Mouse (Mus musculus): ENCODE results near the gene Nploc4.

- no peak for TF ChIP-seq HCFC1 (IDR thresholded peaks at IDR 0.05; ENCODE audit: borderline replicate concordance, insufficient read depth, low read length)
- no peak for TF ChIP-seq ZC3H11A (IDR thresholded peaks at IDR 0.05; ENCODE audit: borderline replicate concordance, low read depth, low read length)
- TF ChIP-seq ZNF384 (IDR thresholded peaks at IDR 0.05; ENCODE audit: low read depth, low read length): no peak
- no peak for TF ChIP-seq MAFK (IDR thresholded peaks at IDR 0.05; ENCODE audit: insufficient read depth, low read depth, low read length)
- no peak for TF ChIP-seq CHD2 (IDR thresholded peaks at IDR 0.05; ENCODE audit: low read depth, low read length)
Observed at GRCm38 (mm10) chr11:120378031-120378610, 59.4 kb downstream of the Nploc4 start.
